8 mouse cellular contexts compared by ENCODE assay signal in genomic region chr9:65909301-65909801, GRCm38 (mm10). TPM values are rescaled to one million over a fixed set of nuclear protein-coding genes. Genes with fewer than 3 reads are reported as not detected.
DNase-seq lines count a peak whose midpoint lies in the region; ATAC-seq lines count a peak whose summit lies in the region.

No protein-coding gene starts in this region.

- H3K36me3 ChIP-seq in embryonic facial prominence, embryonic 13.5 days: peaks cover 5% of the 10 kb centered on the region; the same call in 1 of the 2 replicates
- H3K36me3 ChIP-seq in heart, embryonic 16.5 days (ENCODE audit: control insufficient read depth, insufficient read depth): peaks cover 4% of the 10 kb centered on the region
- no peaks in the 10 kb centered on the region; the same call in 1 of the 2 replicates for H3K36me3 ChIP-seq in lung, embryonic 16.5 days (ENCODE audit: control insufficient read depth, insufficient read depth, low read length)

- H3K4me2 ChIP-seq in embryonic facial prominence, embryonic 13.5 days: peak overlapping the region; percentile 73
- H3K4me2 ChIP-seq in heart, embryonic 16.5 days (ENCODE audit: low read depth, low read length): peak overlapping the region; percentile 94
- peak overlapping the region; percentile 93 for H3K4me2 ChIP-seq in lung, embryonic 16.5 days (ENCODE audit: low read depth, low read length)

- WGBS in embryonic facial prominence, embryonic 13.5 days: under 1% methylated on average over 34 of the region's 34 CpGs
- under 1% methylated on average over 33 of the region's 34 CpGs for WGBS in heart, embryonic 16.5 days
- 0% methylated on average over 33 of the region's 34 CpGs for WGBS in lung, embryonic 16.5 days

- H3K27ac ChIP-seq in embryonic facial prominence, embryonic 13.5 days: peak overlapping the region; percentile 92
- peak overlapping the region; percentile 94 for H3K27ac ChIP-seq in heart, embryonic 16.5 days (ENCODE audit: low read length)
- peak overlapping the region; percentile 87 for H3K27ac ChIP-seq in lung, embryonic 16.5 days (ENCODE audit: low read length)

- H3K9ac ChIP-seq in embryonic facial prominence, embryonic 13.5 days: peak overlapping the region; percentile 89
- H3K9ac ChIP-seq in heart, embryonic 16.5 days (ENCODE audit: low read length): peak overlapping the region; percentile 91
- peak overlapping the region; percentile 87 for H3K9ac ChIP-seq in lung, embryonic 16.5 days (ENCODE audit: low read length)

- peak; percentile 11 for ATAC-seq in embryonic facial prominence, embryonic 13.5 days (ENCODE audit: insufficient number of reproducible peaks, insufficient read depth, low FRiP score, low TSS enrichment, low read depth)
- peak; percentile 20 for ATAC-seq in heart, embryonic 16.5 days (replicated peaks; ENCODE audit: extremely low read depth, insufficient read depth, low FRiP score)
- ATAC-seq in lung, embryonic 16.5 days (ENCODE audit: low read depth): peak; percentile 56

- DNase-seq in CD4-positive, CD25-positive, alpha-beta regulatory T cell, adult 2 months (ENCODE audit: low read depth, low spot score): peak; percentile 64
- DNase-seq in adrenal gland, adult 2 months: peak; percentile 79
- DNase-seq in layer of hippocampus, adult 8-10 months (ENCODE audit: low spot score in 2 of 2): peak; percentile 40 to 41
- peak; percentile 65 for DNase-seq in ovary, postnatal 36 days (ENCODE audit: low spot score)
- DNase-seq in thymus, postnatal 36 days: peak; percentile 68 to 77

- no peaks in the 10 kb centered on the region for H3K27me3 ChIP-seq in embryonic facial prominence, embryonic 13.5 days
- H3K27me3 ChIP-seq in heart, embryonic 16.5 days (ENCODE audit: control insufficient read depth, insufficient read depth, low read length): no peaks in the 10 kb centered on the region
- H3K27me3 ChIP-seq in lung, embryonic 16.5 days (ENCODE audit: control insufficient read depth, insufficient read depth, low read depth, low read length): no peaks in the 10 kb centered on the region

- peak overlapping the region; percentile 80 for H3K4me3 ChIP-seq in embryonic facial prominence, embryonic 13.5 days
- H3K4me3 ChIP-seq in heart, embryonic 16.5 days (ENCODE audit: low read length): peak overlapping the region; percentile 91
- peak overlapping the region; percentile 64 for H3K4me3 ChIP-seq in lung, embryonic 16.5 days (ENCODE audit: low read length)

- no peaks in the 10 kb centered on the region for H3K9me3 ChIP-seq in embryonic facial prominence, embryonic 13.5 days
- no peaks in the 10 kb centered on the region for H3K9me3 ChIP-seq in heart, embryonic 16.5 days (replicated peaks; ENCODE audit: control insufficient read depth, low read length)
- no peaks in the 10 kb centered on the region for H3K9me3 ChIP-seq in lung, embryonic 16.5 days (ENCODE audit: control insufficient read depth, low read length)

- peaks cover 9% of the 10 kb centered on the region for H3K4me1 ChIP-seq in embryonic facial prominence, embryonic 13.5 days
- peaks cover 4% of the 10 kb centered on the region for H3K4me1 ChIP-seq in heart, embryonic 16.5 days (ENCODE audit: control insufficient read depth, insufficient read depth, low read length)
- peaks cover 8% of the 10 kb centered on the region for H3K4me1 ChIP-seq in lung, embryonic 16.5 days (replicated peaks; ENCODE audit: control insufficient read depth, insufficient read depth, low read length)

RNA-seq across cellular contexts. Expression of gene Csnk1g1, which starts 0.6 kb away (rescaled TPM):
- total RNA-seq in adrenal gland, adult 2 months (2021): 10 to 100 TPM; 16.3 to 19.4 TPM
- 2.2 and 2.8 TPM in 2 replicates for polyA plus RNA-seq in adrenal gland, adult 2 months (2012; rRNA removed)
- 22.8 and 26.0 TPM in 2 replicates for polyA plus RNA-seq in embryonic facial prominence, embryonic 13.5 days (2015; fragmentation: Nextera tagmentation; extraction: Ambion mirVana)
- 11.7 and 12.4 TPM in 2 replicates for polyA plus RNA-seq in heart, embryonic 16.5 days (2015; fragmentation: Nextera tagmentation; extraction: Ambion mirVana)
- total RNA-seq in layer of hippocampus, adult 8-10 months (2022): 10 to 100 TPM; 39.9 to 54.2 (median 46.0) TPM
- polyA plus RNA-seq in lung, embryonic 16.5 days (2015; fragmentation: Nextera tagmentation; extraction: Ambion mirVana): 14.8 and 16.0 TPM in 2 replicates

RNA-seq across cellular contexts. Expression of gene Trip4, which starts 0.8 kb away (rescaled TPM):
- 10 to 100 TPM; 29.8 to 40.0 TPM for total RNA-seq in adrenal gland, adult 2 months (2021)
- polyA plus RNA-seq in adrenal gland, adult 2 months (2012; rRNA removed): 7.2 and 8.9 TPM in 2 replicates
- polyA plus RNA-seq in embryonic facial prominence, embryonic 13.5 days (2015; fragmentation: Nextera tagmentation; extraction: Ambion mirVana): 40.1 and 40.8 TPM in 2 replicates
- polyA plus RNA-seq in heart, embryonic 16.5 days (2015; fragmentation: Nextera tagmentation; extraction: Ambion mirVana): 21.7 and 22.5 TPM in 2 replicates
- 10 to 100 TPM; 35.8 to 46.8 (median 39.0) TPM for total RNA-seq in layer of hippocampus, adult 8-10 months (2022)
- 33.1 and 33.8 TPM in 2 replicates for polyA plus RNA-seq in lung, embryonic 16.5 days (2015; fragmentation: Nextera tagmentation; extraction: Ambion mirVana)

RNA-seq across cellular contexts. Expression of gene Pclaf, which starts 19.3 kb away (rescaled TPM):
- 1 to 10 TPM in 1 of 2 experiments, under 1 TPM in 1; 0.97 to 1.8 TPM for total RNA-seq in adrenal gland, adult 2 months (2021)
- polyA plus RNA-seq in adrenal gland, adult 2 months (2012; rRNA removed): 0.12 TPM in 1 of 2 replicates, not detected in the other
- 218 and 232 TPM in 2 replicates for polyA plus RNA-seq in embryonic facial prominence, embryonic 13.5 days (2015; fragmentation: Nextera tagmentation; extraction: Ambion mirVana)
- 85.6 and 105 TPM in 2 replicates for polyA plus RNA-seq in heart, embryonic 16.5 days (2015; fragmentation: Nextera tagmentation; extraction: Ambion mirVana)
- total RNA-seq in layer of hippocampus, adult 8-10 months (2022): under 1 TPM in 2 of 4 experiments, not detected in 2; 0.19 to 0.40 TPM
- 205 and 216 TPM in 2 replicates for polyA plus RNA-seq in lung, embryonic 16.5 days (2015; fragmentation: Nextera tagmentation; extraction: Ambion mirVana)

Comparison
In these comparisons a context has a peak if more than half of its experiments do, and no peak if none do; other contexts are left out.
1. Peak in every context shown above with its lines: DNase-seq, ATAC-seq, H3K4me3 ChIP-seq and H3K27ac ChIP-seq.
2. RNA of gene Pclaf, which starts 19.3 kb away (polyA plus RNA-seq): 218 to 232 TPM in embryonic facial prominence, embryonic 13.5 days, 205 to 216 TPM in lung, embryonic 16.5 days and 85.6 to 105 TPM in heart, embryonic 16.5 days; 0.12 TPM in adrenal gland, adult 2 months; every median in the first group is over 10 times any median in the second.